Mouse (Mus musculus): Measurements from ENCODE around the gene Map3k5.

Gene Map3k5

GRCm38 (mm10) chr10:20157021-20157726 lies 222.9 kb downstream of the Map3k5 start:
- DNase-seq (ENCODE audit: low spot score), result no peak

DNA sequence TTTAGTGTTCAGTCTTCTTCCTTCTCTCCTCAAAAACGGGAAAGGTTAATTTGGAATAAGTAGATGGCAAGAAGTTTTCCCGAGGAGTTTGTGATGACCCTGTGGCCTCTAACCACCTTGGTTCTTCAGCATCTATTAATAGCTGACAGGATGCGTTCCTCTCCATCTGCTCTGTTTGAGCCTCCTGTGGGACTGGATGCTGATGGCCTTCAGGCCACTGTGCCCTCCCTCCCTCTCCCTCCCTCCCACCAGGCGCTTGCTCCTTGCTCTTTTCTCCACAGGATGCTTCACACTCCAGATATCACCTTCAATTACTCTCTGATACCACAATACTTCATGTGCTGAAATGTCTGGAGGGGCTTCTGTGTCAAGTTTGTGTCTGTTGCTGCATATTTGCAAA lies 224.5 kb downstream of the Map3k5 start:
- DNase-seq (ENCODE audit: low spot score), result no peak

DNA sequence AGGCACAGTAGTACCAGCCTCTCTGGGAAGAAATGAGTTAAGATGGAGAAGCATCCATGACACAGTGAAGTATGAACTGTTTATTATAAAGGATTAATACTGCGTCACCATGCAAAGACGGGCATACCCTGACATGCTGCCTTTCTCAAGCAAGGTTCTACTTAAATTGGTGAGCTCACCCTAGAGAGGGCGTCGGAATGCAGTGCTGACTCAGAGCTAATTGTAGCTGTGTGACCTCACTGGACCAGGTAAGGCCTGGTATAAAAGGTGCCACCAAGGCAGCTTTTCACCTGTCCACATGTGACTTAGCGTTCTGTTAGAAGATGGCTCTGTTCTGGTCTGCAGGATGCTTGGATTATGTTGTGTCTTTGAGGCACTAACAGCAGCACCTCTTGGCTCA lies 225.0 kb downstream of the Map3k5 start:
- DNase-seq (ENCODE audit: low spot score), result no peak

DNA sequence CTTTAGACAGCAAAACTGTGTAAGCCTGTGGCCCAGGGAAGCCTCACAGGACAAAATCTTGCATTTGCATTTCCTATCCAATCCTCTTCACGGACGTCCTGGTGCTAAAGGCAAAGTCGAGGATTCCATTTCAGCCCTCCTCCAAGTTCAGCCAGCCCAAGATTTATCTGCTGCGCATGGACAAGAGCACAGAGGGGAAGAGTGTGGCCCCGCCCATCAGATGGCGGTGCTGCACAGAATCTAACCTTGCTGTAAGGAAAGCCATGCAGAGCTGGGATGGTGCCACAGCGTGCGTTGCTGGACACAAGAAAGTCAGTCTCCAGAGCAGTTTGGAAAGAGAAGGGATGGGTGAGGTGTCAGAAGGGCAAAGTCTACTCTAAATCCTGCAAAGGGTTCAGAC lies 226.6 kb downstream of the Map3k5 start:
- DNase-seq (ENCODE audit: low spot score), result no peak

DNA sequence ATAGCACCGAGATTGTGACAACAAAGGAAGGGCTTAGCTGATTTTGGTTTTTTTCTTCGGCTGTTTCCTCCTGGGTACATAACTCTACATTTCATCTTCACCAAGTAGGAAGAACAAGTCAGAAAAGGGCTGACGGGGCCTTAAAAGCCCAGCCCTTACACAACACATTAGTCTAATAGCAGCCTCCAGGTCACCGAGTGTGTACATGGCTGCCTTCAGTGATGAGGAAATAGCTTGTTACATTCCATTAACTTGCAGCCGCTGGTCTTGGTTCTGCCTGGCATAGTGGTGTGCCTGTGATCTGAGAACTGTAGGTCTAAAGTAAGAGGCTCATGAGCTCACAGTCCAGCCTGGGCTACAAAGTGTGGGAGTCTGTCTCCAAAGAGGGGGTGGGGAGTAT lies 230.5 kb downstream of the Map3k5 start:
- no peak for DNase-seq (ENCODE audit: low spot score)

DNA sequence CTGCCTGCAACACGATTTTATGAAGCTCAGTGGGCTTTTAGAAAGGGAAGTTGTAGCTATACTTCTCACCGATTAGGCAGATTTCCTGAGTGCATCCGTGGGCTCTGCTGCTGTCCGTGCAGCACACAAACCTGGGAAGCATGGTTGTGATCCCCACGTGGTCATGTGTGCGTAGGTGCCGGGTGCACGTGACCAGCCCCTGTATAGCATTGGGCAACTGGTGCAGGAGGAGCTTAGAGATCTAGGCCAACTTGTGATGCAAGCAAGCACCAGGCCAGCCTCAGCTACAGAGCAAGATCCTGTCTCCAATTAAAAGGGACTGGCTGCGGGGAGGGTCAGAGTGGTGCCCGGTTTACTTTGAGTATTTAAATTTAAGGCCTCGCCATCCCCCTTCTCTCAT lies 232.5 kb downstream of the Map3k5 start:
- DNase-seq (ENCODE audit: low spot score), result no peak

GRCm38 (mm10) chr10:20167467-20167866 lies 233.2 kb downstream of the Map3k5 start:
- no peak for DNase-seq (ENCODE audit: low spot score)

DNA sequence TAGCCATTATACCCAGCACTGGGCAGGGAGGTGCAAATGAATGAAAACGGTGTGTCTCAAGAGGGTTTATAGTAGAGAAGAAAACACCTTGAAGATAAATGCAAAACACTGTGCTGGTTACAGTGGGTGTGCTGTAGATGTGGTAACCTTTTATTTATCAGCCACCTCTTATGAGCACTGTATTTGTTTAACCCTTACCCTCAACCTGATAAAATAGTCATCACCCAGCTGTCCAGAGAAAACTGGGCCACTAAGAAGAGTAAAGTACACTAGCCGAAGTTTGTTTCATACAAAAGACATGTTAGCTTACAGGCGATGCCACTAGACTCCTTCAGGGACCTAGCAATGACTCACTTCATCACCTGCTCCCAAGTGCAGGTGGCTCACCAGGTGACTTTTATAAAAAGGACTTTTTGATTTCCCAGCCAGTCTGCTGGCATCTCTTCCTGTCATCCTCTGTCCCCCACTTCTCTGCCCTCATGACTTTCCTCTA lies 235.0 kb downstream of the Map3k5 start:
- no peak for DNase-seq (ENCODE audit: low spot score)

DNA sequence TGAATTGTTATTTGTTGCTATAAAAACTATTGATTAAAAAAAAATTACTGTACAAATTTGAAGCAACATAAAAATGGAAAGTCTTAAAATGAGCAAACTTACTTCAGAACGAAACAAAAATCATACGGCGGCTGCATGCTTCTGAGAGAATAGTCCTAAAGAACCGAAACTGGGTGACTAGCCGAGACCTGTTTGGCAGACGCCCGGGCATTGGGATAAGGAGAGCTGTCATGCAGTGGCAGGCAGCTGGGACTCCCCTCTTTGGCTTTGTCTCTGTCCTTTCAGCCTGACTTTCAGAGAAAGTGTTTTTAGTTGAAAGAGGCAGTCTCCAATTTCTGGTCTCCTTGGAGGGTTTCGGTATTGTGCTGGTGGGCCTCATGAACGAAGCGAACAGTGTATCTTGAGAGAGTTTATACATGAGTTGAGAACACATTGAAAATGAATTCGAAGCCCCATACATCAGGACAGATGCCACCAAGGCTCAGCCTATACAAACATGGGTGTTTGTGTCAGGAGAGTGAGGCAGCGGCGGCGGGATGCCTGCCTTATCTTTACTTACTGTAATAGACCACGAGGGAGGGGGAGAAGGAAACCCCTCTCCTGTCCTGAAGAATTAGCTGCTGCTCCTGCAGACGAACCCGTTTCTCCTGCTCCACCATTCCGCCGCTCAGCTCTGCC lies 235.8 kb downstream of the Map3k5 start:
- DNase-seq (ENCODE audit: low spot score), result no peak

- peak; percentile 78 for DNase-seq (ENCODE audit: low spot score)
These were observed 236.4 kb downstream of the Map3k5 start for GRCm38 (mm10) chr10:20170605-20171088.

DNA sequence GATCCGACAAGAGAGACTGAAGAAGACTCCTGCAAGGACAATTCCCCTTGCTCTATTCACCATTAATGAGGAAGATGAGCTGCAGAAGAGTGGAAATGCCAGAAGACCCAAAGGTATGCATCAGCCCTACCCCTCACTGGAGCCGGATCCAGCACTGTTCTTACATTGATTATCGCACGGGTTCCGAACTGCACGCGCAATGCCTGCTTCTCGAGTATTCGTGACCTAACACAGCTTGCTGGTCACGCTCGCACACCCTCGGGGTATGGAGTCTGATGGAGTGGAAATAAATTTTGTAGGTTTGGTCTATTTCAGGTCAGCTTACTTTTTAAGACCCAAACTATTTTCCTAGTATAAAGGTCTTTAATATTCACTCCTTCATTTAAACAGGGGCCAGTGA lies 236.9 kb downstream of the Map3k5 start:
- DNase-seq (ENCODE audit: low spot score), result no peak

DNA sequence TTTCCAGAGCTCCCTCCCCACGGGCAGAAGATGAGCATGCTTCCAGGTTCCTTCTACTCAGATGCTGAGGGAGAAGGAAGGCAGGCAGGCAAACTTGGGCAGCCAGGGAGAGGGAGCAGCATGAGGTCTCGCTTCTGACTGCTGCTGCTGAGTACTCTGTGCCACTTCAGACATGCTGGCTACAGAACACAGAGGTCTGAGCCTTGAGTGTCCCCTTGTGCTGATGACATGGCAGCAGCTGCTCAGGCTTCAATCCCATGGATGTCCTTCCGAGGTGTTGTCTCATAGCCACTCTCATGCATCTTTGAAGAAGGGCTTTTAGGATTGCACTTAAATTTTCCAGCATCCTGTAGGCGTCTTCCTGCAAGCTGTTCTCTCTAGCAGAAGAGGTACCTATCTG lies 237.5 kb downstream of the Map3k5 start:
- DNase-seq (ENCODE audit: low spot score), result no peak

GRCm38 (mm10) chr10:20173733-20174132 lies 239.5 kb downstream of the Map3k5 start:
- no peak for DNase-seq (ENCODE audit: low spot score)

- DNase-seq (ENCODE audit: low spot score), result no peak
These were observed 241.8 kb downstream of the Map3k5 start for GRCm38 (mm10) chr10:20176054-20176453.

- DNase-seq (ENCODE audit: low spot score), result no peak
These were observed 244.7 kb downstream of the Map3k5 start for GRCm38 (mm10) chr10:20178807-20179605.

DNA sequence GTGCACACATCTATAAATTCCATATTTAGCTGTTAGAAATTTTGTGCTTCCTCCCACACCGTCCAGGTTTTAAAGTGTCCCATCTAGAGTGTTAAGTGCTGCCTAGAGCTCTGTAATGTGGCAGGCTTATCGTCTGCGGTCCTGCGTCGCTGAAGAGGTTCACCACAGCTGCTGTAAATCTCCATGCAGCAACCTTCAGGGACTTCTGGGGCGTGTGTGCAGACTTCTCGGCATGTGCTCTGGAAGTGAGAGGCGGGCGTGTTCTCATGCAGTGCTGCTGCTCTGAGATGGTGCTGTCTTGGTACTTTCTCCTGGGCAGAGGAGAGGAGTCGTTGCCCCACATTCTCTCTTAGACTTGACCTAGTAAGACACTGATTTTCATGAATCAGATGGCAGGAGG lies 246.9 kb downstream of the Map3k5 start:
- DNase-seq (ENCODE audit: low spot score), result no peak

GRCm38 (mm10) chr10:20181680-20182399 lies 247.6 kb downstream of the Map3k5 start:
- no peak for DNase-seq (ENCODE audit: low spot score)

GRCm38 (mm10) chr10:20184326-20184725 lies 250.1 kb downstream of the Map3k5 start:
- no peak for DNase-seq (ENCODE audit: low spot score)

GRCm38 (mm10) chr10:20185264-20185663 lies 251.0 kb downstream of the Map3k5 start:
- no peak for DNase-seq (ENCODE audit: low spot score)

DNA sequence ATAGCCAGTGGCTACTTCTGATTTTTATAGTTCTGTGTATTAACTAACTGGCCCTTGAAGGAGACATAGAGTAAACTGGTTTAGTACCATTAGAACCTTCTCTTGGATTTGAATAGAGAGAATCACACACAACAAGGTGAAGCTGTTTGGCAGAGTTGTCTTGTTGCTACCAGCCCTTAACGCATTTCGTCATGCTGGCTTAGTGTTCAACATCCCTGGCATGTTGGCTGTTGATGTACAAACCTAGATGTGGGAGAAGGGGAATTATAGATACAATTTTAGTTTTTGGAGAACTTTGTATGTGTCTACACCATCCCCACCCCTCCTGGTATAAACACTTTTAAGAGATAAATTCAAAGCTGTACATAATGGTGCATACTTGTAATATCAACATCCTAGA lies 251.5 kb downstream of the Map3k5 start:
- DNase-seq (ENCODE audit: low spot score), result no peak

GRCm38 (mm10) chr10:20186800-20187273 lies 252.6 kb downstream of the Map3k5 start:
- DNase-seq (ENCODE audit: low spot score), result no peak
